Mouse (Mus musculus) kidney, adult 18-20 months (tissue): Measurements from ENCODE around the gene Rasa2.
"Not testable (repeated sequence)": the region's sequence is repeated elsewhere in the genome, so short reads cannot be mapped to it uniquely, and the experiment has no call there.

Source experiments
- DNase-seq: peaks from one replicate; pipeline ENCODE4 v3.0.0; 2021

Gene Rasa2

DNA sequence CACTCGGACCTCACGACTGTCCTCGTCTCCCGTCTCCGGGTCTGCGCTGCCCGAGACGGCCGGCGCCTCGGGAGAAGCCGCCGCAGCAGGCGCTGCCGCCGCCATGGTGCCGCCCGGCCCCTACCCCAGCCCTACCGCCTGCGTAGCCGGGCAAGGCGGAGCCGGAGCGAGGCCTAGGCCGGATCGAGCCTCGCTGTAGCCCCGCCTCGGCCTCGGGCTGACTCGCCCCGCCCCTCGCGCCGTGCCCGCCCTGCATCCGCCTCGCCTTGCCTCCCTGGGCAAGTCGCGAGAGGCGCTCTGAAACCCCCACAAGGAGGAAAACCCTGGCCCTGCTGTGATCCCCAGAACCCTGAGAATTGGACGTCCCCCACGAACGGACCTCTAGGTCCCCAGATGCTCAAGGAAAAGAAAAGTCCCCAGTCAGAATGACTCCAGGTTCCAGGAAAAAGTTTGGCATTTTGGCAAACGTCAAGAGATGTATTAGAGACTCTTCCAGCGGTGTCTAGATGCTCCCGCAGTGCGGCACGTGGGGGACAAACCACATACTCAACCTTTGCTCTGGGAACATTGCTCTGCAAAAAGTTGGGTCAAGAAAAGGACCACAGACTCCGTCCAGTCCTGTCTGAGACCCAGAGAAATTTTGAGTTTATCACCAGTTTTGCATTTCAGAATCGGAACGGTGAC is at the start of gene Rasa2:
Gene Rasa2 (minus strand): TSS at position 229 of the 684 bp plus-strand sequence.
- DNase-seq, result peak; percentile 95

- DNase-seq, result no peak
These were observed 47.2 kb upstream of the Rasa2 start for GRCm38 (mm10) chr9:96678611-96679010.

- DNase-seq, result not testable (repeated sequence)
These were observed 46.3 kb upstream of the Rasa2 start for GRCm38 (mm10) chr9:96677711-96678110.

- DNase-seq, result no peak
These were observed 45.3 kb upstream of the Rasa2 start for GRCm38 (mm10) chr9:96676671-96677070.

- DNase-seq, result no peak
These were observed 44.6 kb upstream of the Rasa2 start for GRCm38 (mm10) chr9:96675763-96676640.

DNA sequence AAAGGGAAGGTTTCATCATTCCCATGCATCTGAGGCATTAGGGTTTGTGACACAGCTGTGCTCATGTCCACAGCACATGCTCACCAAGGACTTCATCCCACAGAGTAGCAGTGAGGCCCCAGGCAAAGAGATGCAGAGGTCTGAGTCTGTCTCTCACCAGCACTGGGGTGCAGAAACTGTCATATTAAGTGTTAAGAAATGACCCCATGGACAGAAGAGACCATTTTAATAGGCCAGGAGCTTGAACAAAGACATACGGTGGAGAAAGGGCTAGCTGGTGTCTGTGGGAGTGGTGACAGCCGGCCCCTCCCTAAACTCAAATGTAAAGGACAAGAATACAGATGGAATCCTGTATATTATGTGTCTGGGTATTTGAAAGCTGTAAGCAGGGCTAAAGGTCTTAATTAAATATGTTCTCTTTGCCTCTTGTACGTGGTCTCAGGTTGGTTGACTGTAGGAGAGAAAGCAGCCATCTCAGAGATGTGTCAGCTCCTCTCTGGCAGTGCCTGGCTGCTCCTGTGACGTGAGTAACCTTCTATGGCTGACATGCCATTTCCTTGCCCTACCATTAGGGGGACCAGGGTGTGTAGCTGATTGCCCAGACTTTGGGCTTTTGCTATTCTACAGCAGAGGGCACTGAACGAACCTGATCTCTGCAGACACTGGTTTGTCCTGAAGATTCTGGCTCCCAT is 43.8 kb upstream of the Rasa2 start:
- DNase-seq, result peak; percentile 59

- DNase-seq, result no peak
These were observed 42.9 kb upstream of the Rasa2 start for GRCm38 (mm10) chr9:96674301-96674700.

DNA sequence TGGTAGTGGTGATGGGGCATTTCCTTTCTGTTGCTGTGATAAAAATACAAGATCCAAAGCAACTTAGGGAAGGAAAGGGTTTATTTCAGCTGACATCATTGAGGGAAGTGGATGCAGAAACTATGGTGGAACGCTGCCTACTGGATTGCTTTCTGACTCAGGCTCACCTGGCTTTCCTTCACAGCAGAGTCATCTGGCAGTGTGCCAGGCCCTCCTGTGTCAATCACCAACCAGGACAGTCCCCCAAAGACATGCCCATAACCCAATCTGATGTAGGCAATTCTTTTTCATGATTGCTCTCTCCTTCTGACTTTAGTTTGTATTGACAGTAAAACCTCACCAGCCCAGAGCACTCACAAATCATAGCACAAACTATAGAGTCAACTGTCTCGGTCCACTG is 41.0 kb upstream of the Rasa2 start:
- DNase-seq, result no peak

- no peak for DNase-seq
These were observed 39.8 kb upstream of the Rasa2 start for GRCm38 (mm10) chr9:96671249-96671648.

DNA sequence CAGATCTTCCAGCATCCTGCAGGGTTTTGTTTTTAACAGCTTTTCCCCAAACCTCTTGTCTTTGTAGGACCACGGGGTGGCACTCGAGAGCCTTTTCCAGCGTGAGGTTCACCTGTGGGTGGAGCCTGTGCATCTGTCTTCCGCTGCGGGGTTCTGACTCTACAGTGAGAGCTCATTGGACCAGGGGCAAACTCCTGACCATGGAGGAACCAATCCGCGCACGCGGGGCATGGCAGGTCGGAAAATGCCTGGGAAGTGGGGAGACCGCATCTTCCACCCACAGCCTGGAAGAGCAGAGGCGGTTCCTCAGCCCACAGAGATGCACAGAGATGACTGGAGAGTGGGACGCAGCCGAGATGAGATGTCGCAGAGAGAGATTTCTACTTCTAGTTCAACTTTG is 38.5 kb upstream of the Rasa2 start:
- DNase-seq, result peak; percentile 95

- peak; percentile 64 for DNase-seq
These were observed 37.2 kb upstream of the Rasa2 start for GRCm38 (mm10) chr9:96668628-96669027.

DNA sequence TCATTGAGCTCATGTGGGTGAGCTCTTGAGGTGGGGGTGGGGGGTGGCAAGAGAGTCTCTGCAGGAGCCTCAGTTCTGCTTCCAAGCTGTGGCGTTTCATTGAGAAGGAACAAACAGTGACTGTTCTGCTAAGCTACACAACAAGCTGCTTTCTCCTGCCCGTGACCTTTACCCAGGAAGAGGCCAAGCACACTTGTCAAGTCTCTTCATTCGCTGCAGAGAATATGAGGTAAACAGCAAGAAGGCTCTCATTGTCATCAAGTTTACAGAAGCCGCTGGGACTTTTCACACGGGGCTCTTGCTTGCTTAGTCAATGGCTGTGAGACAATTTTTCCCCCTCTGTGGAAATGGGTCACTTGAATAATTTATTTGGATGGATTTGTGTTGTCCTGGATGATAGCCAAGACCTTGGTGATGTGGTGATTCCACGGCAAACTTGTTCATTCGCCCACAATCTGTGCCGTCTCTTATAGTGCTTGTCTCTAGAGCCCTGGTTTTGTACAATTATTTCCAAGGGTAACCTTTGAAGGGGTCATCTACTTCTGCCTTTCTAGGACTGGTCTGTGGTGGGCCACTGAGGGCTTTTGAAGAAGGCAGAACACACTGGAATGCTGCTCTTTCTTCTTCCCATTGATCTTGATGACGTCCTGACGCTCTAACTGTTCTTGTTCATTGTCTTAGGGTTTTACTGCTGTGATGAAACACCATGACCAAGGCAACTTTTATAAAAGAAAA is 29.3 kb upstream of the Rasa2 start:
- DNase-seq, result no peak

DNA sequence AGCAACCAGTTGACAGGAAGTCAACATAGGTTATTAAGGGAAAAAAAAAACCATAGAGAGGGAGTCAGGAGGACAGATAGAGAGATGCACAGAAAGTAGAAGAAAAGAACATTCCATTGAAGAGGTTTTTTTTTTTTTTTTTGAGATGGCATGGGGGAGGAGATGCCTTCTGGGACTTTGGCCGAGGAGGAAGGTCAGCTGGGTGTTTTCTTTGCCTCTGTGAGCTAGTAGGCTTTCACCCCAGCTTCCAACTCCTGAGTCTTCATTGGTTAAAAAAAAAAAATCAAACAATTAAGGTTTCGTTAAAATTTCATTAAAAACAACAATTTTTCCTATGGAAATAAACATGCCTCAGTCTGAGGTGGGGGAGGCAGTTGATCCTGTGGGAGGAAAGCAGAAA is 28.4 kb upstream of the Rasa2 start:
- DNase-seq, result no peak

DNA sequence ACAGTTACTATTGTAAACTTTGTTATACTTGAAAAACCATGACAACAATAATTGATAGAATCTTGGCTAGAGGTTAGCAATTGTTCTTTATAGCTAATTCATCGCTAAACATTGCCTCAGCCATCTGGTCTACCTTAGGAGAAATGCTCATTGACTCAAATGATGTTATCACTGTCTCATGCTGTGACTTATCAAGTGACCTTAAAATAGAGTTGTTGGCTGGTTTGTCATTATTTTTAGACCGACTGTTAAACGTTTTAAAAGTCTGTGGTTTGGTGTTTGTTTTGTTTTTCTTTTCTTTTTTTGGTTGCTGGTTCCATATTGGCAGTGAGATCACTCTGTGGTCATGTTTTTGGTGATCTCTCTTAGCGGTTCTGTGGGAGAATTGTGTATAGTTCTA is 22.1 kb upstream of the Rasa2 start:
- DNase-seq, result no peak

GRCm38 (mm10) chr9:96652763-96653162 is 21.3 kb upstream of the Rasa2 start:
- DNase-seq, result no peak

GRCm38 (mm10) chr9:96650807-96651206 is 19.4 kb upstream of the Rasa2 start:
- no peak for DNase-seq

GRCm38 (mm10) chr9:96649924-96650323 is 18.5 kb upstream of the Rasa2 start:
- peak; percentile 75 for DNase-seq

DNA sequence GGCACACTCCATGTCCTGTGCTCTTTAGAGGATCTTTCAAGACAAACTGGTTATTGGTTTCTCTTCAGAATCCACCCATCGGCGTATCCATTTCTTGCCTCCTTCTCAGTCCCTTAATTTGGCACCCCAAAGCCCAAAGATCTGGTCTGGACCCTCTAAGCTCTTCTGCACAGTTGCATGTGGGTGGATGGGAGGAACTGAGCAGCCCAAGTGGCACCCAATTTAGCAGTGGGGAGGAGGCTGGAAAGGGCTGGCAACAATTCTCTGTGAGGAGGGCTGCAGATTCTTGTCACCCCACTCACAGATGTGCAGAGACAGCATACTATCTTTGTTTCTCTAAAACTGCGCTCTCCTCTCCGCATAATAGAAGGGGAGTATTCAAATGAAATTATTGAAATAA is 17.9 kb upstream of the Rasa2 start:
- no peak for DNase-seq

DNA sequence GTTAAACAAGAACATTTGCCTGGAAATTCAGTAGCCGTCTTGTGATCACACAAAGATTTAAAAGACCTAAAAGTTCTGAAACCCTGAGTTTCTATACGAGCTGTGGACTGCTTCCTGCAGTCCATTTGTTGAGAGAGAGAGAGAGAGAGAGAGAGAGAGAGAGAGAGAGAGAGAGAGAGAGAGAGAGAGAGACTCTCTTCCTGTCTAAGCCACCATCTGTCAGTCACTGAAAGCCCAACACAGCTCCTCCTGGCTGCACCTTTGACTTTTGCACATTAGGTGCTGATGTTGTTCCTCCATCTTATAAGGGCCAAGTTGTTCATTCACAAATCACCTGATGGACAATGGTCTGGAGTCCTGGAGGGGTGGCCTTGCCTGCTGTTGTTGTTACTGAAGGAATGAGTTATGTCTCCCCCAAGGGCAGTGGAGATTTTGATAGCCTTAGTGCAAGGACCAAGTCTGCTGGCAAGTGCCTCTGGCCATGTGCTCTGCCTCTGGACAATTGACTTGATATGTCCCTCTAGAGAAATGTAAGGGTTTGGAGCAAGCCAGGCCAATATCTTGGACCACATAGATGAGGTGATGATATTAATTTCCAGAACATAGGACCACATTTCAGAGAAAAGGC is 15.4 kb upstream of the Rasa2 start:
- no peak for DNase-seq

DNA sequence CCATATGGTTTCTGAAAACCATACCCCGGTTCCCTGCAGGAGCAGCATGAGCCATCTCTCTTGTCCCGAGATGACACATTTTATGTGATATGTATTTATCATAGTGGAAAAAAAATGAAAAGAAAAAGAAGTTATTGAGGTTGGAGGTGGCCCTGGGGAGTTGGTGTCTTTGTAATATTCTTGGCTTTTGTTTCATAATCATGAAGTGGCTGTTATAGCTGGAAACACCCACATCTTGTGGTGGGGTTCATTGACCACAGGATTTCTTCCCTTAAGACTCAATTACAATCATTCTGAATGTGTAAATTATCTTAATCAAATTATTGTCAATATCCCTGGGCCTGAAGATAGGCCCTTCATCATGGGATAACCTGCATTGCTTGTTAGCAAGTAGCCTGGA is 13.4 kb upstream of the Rasa2 start:
- DNase-seq, result no peak

GRCm38 (mm10) chr9:96644002-96644401 is 12.6 kb upstream of the Rasa2 start:
- DNase-seq, result not testable (repeated sequence)

DNA sequence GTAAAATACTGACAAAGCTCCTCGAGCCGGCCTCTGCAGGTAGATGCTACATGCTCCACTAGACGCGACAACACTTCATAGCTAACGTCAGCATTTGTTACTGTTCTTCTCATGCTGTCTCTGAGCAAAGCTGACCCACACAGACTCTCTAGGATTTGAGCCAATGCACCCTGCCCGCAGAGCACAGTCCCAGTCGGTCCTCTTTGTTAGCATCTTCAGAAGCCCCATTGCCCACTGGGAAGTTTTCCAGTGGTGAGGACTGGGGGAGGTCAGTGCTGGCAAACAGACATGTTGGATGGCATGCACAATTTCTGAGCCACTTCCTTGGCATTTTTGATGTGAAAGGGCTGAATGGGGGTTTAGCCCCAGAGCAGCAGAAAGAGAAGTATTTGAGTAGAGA is 8.0 kb upstream of the Rasa2 start:
- peak; percentile 31 for DNase-seq
